Mouse (Mus musculus): ENCODE measurements at regions not wholly inside any gene's neighbourhood (a gene's known extent, or its start where the extent isn't known, plus 50 kb on each side); places are given as distances from the start of the nearest gene placed in this dataset.

- no peak for ATAC-seq (replicated peaks in 1 of 2; ENCODE audit: insufficient read depth in 1 of 2, low FRiP score in 2 of 2, low TSS enrichment in 1 of 2, low read depth in 1 of 2, poor library complexity in 2 of 2, severe bottlenecking in 2 of 2)
Observed at GRCm38 (mm10) chr7:72027006-72027405, 279.4 kb downstream of the Mctp2 start.

- no peak for ATAC-seq (replicated peaks in 1 of 2; ENCODE audit: insufficient read depth in 1 of 2, low FRiP score in 2 of 2, low TSS enrichment in 1 of 2, low read depth in 1 of 2, poor library complexity in 2 of 2, severe bottlenecking in 2 of 2)
Observed at GRCm38 (mm10) chr7:72009115-72009514, 297.3 kb downstream of the Mctp2 start.

DNA sequence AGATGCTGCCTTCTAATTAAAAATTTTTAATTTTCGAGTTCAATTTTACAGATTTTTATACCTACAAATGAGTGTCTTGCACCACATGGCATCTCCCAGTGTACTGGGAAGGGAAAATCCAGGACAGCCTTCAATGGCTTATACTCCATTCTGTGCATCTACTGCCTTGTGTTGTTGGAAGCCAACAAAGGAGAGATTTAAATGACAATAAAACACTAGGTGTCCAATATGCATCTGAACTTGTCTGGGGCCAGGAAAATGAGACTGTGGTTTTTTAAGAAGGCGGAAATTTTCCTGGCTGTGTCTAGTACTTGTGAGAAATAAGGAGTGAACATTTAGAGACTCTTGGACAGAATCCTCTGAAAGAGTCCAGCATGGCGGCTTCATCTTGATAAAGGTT is 302.1 kb downstream of the Mctp2 start:
- no peak for ATAC-seq (replicated peaks in 1 of 2; ENCODE audit: insufficient read depth in 1 of 2, low FRiP score in 2 of 2, low TSS enrichment in 1 of 2, low read depth in 1 of 2, poor library complexity in 2 of 2, severe bottlenecking in 2 of 2)

- ATAC-seq (replicated peaks in 1 of 2; ENCODE audit: insufficient read depth in 1 of 2, low FRiP score in 2 of 2, low TSS enrichment in 1 of 2, low read depth in 1 of 2, poor library complexity in 2 of 2, severe bottlenecking in 2 of 2): no peak
Observed at GRCm38 (mm10) chr7:71992526-71992925, 313.9 kb downstream of the Mctp2 start.

- ATAC-seq (replicated peaks in 1 of 2; ENCODE audit: insufficient read depth in 1 of 2, low FRiP score in 2 of 2, low TSS enrichment in 1 of 2, low read depth in 1 of 2, poor library complexity in 2 of 2, severe bottlenecking in 2 of 2): no peak
Observed at GRCm38 (mm10) chr7:71991835-71992234, 314.6 kb downstream of the Mctp2 start.

- no peak for ATAC-seq (replicated peaks in 1 of 2; ENCODE audit: insufficient read depth in 1 of 2, low FRiP score in 2 of 2, low TSS enrichment in 1 of 2, low read depth in 1 of 2, poor library complexity in 2 of 2, severe bottlenecking in 2 of 2)
Observed at GRCm38 (mm10) chr7:71991206-71991605, 315.2 kb downstream of the Mctp2 start.

DNA sequence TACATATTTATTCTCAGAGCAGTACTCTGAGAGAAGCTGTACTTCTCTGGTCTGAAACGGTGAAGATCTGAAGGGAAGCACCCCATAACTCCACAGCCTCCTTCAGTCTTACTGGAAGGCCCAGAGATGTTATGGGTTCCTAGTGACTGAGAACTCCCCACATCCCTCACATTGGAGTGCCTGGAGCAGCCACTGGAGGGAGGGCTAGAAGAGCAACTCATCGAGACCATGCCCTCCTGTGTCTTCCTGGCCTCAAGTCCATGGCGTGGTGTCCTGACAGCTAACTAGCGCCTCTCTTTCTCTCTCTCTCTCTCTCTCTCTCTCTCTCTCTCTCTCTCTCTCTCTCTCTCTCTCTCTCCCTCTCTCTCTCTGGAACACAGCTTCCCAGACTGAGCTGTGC is 340.4 kb downstream of the Mctp2 start:
- no peak for ATAC-seq (replicated peaks in 1 of 2; ENCODE audit: insufficient read depth in 1 of 2, low FRiP score in 2 of 2, low TSS enrichment in 1 of 2, low read depth in 1 of 2, poor library complexity in 2 of 2, severe bottlenecking in 2 of 2)

GRCm38 (mm10) chr7:71963456-71963855 is 343.0 kb downstream of the Mctp2 start:
- no peak for ATAC-seq (replicated peaks in 1 of 2; ENCODE audit: insufficient read depth in 1 of 2, low FRiP score in 2 of 2, low TSS enrichment in 1 of 2, low read depth in 1 of 2, poor library complexity in 2 of 2, severe bottlenecking in 2 of 2)

GRCm38 (mm10) chr7:71962851-71963250 is 343.6 kb downstream of the Mctp2 start:
- no peak for ATAC-seq (replicated peaks in 1 of 2; ENCODE audit: insufficient read depth in 1 of 2, low FRiP score in 2 of 2, low TSS enrichment in 1 of 2, low read depth in 1 of 2, poor library complexity in 2 of 2, severe bottlenecking in 2 of 2)

DNA sequence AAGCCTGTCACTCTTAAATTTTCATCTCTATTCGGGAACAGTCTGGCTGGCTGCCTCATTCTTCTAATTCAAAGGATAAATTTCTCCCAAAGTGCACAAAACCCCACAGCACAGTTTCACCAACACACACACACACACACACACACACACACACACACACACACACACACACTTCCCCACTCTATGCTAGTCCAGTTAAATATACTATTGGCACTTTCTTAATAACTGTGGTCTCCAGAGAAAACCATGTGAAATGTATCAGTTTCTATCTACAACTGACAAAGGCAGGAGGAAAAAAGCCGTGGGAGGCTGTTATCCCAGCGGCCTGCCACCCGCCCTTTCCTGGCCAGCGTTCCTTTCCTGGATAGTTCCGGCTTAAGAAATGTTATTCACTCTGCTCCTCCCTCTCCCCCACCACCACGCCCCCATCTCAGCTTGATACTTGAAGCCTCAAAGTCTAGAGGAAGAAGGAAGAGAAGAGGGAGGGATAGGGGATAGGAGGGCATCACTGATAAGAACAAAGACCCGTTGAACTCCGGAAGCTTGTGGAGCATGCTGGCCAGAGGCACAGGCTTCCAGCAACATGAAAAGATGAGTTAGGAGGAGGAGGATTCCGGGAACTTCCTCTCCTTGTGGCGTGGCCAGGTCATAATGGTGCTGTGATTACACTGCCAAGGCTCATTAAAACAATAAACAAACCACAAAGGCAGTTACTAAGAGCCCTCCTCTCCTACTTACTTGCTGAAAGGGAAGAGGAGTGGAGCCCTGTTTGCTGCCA is 345.8 kb downstream of the Mctp2 start:
- ATAC-seq (replicated peaks in 1 of 2; ENCODE audit: insufficient read depth in 1 of 2, low FRiP score in 2 of 2, low TSS enrichment in 1 of 2, low read depth in 1 of 2, poor library complexity in 2 of 2, severe bottlenecking in 2 of 2): peak; percentile 75 to 89

- no peak for ATAC-seq (replicated peaks in 1 of 2; ENCODE audit: insufficient read depth in 1 of 2, low FRiP score in 2 of 2, low TSS enrichment in 1 of 2, low read depth in 1 of 2, poor library complexity in 2 of 2, severe bottlenecking in 2 of 2)
Observed at GRCm38 (mm10) chr7:71946548-71946947, 359.9 kb downstream of the Mctp2 start.

- ATAC-seq (replicated peaks in 1 of 2; ENCODE audit: insufficient read depth in 1 of 2, low FRiP score in 2 of 2, low TSS enrichment in 1 of 2, low read depth in 1 of 2, poor library complexity in 2 of 2, severe bottlenecking in 2 of 2): no peak
Observed at GRCm38 (mm10) chr7:71943078-71944042, 363.0 kb downstream of the Mctp2 start.

GRCm38 (mm10) chr7:71937731-71938130 is 368.7 kb downstream of the Mctp2 start:
- ATAC-seq (replicated peaks in 1 of 2; ENCODE audit: insufficient read depth in 1 of 2, low FRiP score in 2 of 2, low TSS enrichment in 1 of 2, low read depth in 1 of 2, poor library complexity in 2 of 2, severe bottlenecking in 2 of 2): no peak

GRCm38 (mm10) chr7:71936690-71937089 is 369.7 kb downstream of the Mctp2 start:
- ATAC-seq (replicated peaks in 1 of 2; ENCODE audit: insufficient read depth in 1 of 2, low FRiP score in 2 of 2, low TSS enrichment in 1 of 2, low read depth in 1 of 2, poor library complexity in 2 of 2, severe bottlenecking in 2 of 2): peak in 1 of 2 experiments; percentile 39; a peak in 1 of 4 replicates
